Mouse (Mus musculus) thymus, adult 18-20 months (tissue): ENCODE data around the gene Ankle1.
"Not testable (repeated sequence)": the region's sequence is repeated elsewhere in the genome, so short reads cannot be mapped to it uniquely, and the experiment has no call there.

Source experiments
- DNase-seq, 2 experiments: peaks; one replicate each; pipeline ENCODE4 v3.0.0; 2022; ENCODE audit warnings: mixed read lengths in 2 of 2

Gene Ankle1

DNA sequence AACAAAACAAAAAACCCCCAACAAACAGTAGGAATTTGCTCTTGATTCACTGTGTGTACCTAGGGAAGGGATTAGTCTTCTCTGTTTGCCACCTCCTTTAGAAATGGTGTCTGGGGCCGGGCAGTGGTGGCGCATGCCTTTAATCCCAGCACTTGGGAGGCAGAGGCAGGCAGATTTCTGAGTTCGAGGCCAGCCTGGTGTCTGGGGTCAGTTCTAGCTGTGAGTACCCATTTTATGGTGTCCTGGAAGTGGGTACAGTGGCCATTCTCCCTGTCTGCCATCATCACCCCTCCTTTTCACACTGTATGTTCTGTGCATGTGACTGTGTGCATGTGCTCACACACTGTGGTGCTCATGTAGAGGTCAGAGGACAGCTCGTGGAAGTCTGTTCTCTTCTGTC is 2.4 kb downstream of the Ankle1 start:
- no peak for DNase-seq

DNA sequence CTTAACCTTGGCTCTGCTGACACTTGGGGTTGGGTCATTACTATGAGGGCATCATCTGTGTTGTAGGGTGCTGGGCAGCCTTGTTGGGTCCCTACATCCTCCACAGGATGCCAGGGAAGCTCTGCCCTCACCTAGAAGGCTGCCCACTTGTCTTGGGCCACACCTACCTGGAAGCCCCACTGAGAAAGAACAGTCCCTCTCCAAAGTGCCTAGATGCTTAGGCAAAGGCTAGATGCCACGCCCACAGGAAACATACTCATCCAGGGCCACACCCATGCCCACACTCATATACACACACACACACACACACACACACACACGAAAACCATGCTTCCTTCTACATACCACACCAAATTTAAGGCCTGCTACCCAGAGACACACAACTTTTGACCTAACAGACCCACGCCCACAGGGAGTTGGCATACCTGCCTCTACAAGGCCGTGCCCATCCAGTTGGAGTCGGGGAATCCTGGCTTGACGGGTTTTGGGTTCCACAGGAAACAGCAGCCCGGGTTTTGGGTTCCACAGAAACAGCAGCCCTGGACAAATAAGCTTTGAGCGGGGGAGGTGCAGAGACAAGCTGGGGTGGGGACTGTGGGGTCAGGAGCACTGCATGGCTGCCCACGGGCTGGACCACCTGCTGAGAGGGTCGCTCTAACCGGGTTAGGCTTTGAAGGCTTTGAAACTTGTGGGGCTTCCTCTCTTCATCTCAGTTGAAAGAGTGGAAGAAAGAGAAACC is 5.9 kb downstream of the Ankle1 start:
- no peak for DNase-seq

DNA sequence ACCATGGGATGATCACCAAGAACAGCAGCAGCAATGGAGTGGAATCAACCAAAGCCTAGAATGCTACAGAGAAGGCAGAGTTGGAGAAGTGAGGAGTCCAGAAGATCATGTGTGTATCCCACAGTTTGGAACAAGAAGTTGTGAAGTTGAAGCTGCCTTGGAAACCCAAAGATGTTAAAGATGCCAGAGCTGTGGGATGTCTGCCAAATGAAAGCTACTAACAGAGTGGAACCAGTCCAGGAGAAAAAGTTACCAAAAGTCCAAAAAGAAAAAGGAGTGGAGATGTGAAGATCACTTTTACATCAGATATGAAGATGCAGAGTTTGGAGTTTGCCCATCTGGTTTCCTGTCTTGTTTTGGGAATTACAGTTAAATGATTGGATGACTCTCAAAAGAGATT is 16.3 kb downstream of the Ankle1 start:
- DNase-seq = no peak

DNA sequence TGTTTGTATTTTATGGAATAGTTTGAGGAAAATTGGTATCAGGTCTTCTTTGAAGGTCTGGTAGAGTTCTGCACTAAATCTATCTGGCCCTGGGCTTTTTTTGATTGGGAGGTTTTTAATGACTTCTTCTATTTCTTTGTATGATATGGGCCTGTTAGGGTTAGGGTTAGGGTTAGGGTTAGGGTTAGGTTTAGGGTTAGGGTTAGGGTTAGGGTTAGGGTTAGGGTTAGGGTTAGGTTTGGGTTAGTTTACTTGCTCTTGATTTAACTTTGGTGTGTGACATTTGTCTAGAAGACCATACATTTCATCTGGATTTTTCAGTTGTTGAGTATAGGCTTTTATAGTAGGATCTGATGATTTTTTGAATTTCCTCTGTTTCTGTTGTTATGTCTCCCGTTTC is 27.1 kb downstream of the Ankle1 start:
- DNase-seq = not testable (repeated sequence)

DNA sequence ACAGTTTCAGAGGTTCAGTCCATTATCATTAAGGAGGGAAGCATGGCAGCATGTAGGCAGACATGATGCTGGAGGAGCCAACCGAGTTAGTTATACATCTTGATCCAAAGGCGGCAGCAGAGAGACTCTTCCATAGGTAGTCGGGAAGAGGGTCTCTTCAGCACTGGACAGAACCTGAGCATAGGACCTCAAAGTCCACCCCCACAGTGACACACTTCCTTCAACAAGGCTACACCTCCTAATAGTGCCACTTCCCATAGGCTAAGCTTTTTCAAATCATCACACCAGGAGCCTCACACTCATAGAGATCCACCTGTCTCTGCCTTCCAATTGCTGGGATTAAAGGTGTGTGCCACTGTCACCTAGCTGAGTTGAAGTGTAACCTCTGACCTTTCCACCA is 31.2 kb downstream of the Ankle1 start:
- no peak for DNase-seq

DNA sequence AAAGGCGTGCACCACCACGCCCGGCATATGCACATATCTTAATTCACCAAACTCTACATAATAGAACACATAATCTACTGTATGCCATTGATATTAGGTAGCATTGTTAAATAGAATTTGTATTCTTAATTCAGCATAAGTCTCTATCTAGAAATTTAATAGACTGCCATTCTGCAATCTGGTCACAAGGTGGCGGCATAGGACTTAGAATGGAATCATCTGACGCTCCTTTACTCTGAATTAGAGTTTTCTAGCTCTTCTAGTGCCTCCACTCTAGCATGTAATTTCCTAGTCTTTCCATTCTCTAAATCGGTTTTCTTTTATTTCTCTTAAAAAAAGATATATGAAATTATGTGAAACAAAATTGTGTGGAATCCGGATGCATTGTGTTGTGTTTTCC is 35.6 kb downstream of the Ankle1 start:
- no peak for DNase-seq

DNA sequence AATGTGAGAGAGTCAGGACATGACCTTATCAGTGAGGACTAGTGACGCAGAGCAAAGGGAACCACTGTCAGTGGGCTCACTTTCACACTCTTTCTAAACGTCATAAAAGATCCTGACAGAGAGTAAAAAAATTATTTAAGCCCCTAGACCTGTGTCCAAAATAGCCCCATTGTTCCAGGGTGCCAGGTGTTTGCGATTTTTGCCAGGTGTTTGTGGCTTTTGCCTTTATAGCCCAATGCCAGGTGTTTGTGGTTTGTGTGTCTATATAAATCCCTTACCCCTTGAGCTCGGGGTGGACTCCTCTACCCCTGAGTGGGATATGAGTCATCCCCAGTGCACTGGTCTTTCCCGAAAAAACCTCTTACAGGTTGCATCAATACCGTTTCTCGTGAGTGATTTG is 39.3 kb downstream of the Ankle1 start:
- DNase-seq = no peak

DNA sequence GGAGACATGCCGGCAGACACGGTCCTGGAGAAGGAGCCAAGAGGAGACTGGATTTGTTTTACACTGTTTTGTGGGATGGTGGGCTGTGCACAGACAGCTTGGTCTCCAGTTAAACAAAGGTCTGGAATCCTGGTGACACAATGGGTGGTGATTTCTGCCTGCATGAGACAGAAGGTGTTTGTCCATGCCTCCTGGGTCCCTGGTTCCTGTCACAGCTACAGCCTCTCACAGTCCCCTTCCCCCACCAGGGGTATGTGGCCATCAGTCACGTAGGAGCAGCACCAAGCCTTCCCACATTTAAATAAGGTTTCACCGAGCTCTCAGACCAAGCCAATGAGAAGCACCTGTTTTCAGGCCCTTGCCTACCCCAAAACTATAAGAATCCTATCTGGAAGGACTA is 45.5 kb downstream of the Ankle1 start:
- no peak for DNase-seq

DNA sequence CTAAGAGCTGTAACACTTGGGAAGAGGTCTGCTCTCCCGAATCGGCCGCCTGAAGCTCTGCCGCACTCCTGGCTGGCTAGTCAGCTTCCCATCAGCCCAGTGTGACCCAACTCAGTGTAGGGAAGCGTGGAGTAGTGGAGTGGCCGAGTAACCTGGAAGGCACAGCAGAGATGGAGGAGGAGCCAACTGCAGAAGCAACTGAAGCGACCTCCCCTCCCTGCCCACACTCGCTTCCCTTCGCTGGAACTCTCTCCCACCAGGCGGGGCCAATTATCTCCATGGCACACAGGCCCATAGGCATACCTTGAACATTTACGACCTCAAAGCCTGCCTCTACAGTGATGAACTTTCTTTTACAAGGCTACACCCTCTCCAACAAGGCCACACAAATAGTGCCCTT is 46.0 kb downstream of the Ankle1 start:
- DNase-seq = no peak

DNA sequence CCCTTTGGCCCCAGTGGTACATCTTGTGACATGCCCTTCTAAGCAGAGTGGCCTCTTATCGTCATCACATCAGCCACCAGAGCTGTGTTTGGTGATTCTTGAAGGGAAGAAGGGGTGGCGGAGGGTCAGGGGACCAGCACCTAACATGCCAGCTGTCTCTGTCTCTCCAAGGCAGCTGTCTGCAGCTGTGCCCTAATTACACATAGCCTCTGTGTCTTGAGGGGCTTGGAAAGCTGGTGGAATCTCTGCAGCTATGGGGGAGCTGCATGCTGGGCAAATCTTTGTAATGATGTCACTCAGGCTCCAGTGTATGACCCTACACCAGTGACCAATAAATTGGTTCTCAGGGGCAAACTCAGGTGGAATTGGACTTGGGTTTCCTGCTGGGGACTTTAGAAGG is 46.9 kb downstream of the Ankle1 start:
- DNase-seq = no peak

DNA sequence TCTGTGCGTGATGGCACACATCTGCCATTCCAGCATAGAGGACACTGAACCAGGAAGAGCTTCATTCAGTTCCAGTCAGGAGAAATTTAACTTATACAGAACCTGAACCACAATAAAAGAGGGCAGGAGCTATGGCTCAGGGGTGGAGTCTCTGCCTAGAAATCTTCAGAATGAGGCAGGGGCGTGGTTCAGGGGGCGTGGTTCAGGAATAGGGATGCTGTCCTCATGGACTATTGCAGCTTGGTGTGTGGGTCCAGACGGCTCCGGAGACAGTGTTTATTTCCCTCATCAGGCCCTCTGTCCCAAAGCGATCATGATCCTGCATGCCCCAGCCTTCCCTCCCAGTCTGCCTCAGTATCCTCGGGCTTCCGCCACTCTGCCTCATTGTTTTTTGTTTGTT is 48.9 kb downstream of the Ankle1 start:
- no peak for DNase-seq

DNA sequence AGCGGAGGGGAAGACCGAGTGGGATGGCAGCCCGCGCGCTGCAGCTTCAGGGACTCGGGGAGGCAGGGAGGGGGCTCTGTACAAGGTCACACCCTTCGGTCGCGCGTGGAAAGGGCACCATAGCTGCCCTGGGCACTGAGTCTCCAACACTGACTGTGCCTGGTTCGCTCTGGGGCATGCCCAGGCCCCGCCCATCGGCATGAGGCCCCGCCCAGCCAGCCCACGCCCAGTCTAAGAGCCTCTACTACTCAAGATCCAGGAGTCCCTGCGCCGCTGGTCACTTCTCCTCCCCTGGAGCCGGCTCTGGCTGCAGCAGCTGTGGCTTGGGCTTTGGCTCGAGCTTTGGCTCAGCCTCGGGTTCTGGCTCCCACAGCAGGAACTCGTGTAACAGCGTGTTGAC is 51.1 kb downstream of the Ankle1 start:
- no peak for DNase-seq

DNA sequence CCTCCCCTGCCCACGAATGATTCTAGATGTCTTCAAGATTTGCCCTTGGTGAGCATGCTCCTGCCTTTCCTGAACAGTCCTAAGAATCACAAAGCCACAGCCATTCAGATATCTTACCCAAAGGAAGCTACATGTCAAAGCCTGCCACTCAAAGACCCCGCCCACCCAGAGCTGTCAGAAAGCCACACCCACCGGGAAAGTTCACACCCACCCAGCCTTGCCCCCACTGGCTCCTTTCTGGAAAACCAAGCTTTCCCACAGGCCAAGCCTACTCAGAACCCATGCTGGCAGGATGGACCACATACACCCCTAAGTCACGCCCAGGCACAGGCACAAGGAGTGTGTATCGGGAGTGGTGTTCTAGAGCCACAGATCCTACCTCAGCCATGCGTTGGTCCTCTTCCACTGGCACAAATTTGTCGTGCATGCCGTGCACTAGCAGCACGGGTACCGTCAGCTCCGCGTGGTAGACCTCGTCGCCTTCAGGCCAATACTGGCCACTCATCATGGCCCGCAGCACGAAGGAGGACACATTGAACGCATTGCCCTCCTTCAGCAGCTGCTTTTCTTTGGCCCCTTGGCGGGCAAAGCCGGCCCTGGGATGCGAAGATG is 52.0 kb downstream of the Ankle1 start:
- DNase-seq = peak in 1 of 2 experiments; percentile 9
